Mouse (Mus musculus): ENCODE data around the gene Foxe1. TPM values are rescaled to one million over a fixed set of nuclear protein-coding genes. Genes with fewer than 3 reads are reported as not detected.

Gene Foxe1
- 0.14 TPM in 1 of 2 replicates, not detected in the other for total RNA-seq (2023)

GRCm38 (mm10) chr4:46343596-46344260, at the start of gene Foxe1:
Foxe1 (plus strand) TSS chr4:46343609.

GRCm38 (mm10) chr4:46389013-46389611, 45.7 kb downstream of the Foxe1 start, which contains the start of gene Trmo:
Trmo (minus strand) TSS chr4:46389437.

Other genes with a start within 250 kb of the Foxe1 start
- 30.3 and 37.3 TPM in 2 replicates for gene Ncbp1, start 205.0 kb upstream of the Foxe1 start, total RNA-seq (2023)
- 23.7 and 33.0 TPM in 2 replicates for gene Tstd2, start 204.9 kb upstream of the Foxe1 start, total RNA-seq (2023)
- gene Xpa, start 147.3 kb upstream of the Foxe1 start, total RNA-seq (2023): 14.0 and 15.9 TPM in 2 replicates
- gene Trmo, start 45.8 kb downstream of the Foxe1 start, total RNA-seq (2023): 2.2 and 3.2 TPM in 2 replicates
- gene Hemgn, start 69.9 kb downstream of the Foxe1 start, total RNA-seq (2023): 1.0 and 2.2 TPM in 2 replicates
- gene Anp32b, start 107.3 kb downstream of the Foxe1 start, total RNA-seq (2023): 150 and 213 TPM in 2 replicates
- 23.8 and 34.8 TPM in 2 replicates for gene Nans, start 145.6 kb downstream of the Foxe1 start, total RNA-seq (2023)
- gene Trim14, start 192.5 kb downstream of the Foxe1 start, total RNA-seq (2023): 15.1 and 18.4 TPM in 2 replicates

All from neutrophil, adult 65 days (primary cell).